23 mouse cellular contexts compared by ENCODE assay signal in the genomic region with DNA sequence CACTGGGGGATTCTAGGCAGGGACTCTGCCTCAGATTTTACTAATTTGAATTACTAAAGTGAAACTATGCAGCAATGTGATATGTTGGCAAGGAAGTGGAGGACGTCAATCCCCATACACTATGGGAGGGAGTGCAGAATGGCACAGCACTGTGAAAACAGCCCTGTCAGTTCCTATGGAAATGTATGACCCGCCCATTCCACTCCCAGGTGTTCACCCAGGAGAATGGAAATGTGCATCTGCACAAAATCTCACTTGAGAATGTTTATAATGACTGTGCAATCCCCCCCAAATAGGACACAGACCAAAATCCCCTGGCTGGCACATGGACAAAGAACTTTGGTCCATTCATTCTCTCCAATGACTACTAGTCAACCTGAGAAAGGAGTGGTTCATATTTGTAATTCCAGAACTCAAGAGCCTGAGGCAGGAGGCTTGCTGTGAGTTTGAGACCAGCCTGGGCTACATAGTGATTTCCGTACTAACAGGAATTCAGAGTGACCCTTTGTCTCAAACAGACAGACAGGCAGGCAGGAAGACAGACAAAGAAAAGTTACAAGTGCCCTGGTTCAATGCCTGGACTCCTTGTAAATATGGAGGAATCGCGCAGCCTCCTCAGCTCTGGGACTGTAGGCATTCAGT. TPM values are rescaled to one million over a fixed set of nuclear protein-coding genes. Genes with fewer than 3 reads are reported as not detected.
DNase-seq lines count a peak whose midpoint lies in the region; ATAC-seq lines count a peak whose summit lies in the region.
"Had no signal": no experiment of that assay in that cellular context is flagged by ENCODE, and none has a peak within 500 bp of the region (broad histone marks: within the 10 kb centered on the region; RNA-seq: fewer than 3 reads in every experiment).

No protein-coding gene starts in this region.

- peak; percentile 29 for DNase-seq in forebrain, embryonic 11.5 days (ENCODE audit: low spot score)
- DNase-seq in liver, embryonic 11.5 days (ENCODE audit: low spot score) = peak; percentile 15
- DNase-seq in liver = no peak
- peak; percentile 29 for DNase-seq in testis, postnatal 10 days (ENCODE audit: low spot score)
- DNase-seq in testis, postnatal 14 days (ENCODE audit: low spot score) = no peak
- DNase-seq in limb, embryonic 10.5 days (ENCODE audit: low spot score) = peak; percentile 12
- no peak for DNase-seq in layer of hippocampus, adult 8-10 months (ENCODE audit: low spot score in 2 of 2)
- DNase-seq: adrenal gland, adult 8-10 months; adrenal gland, postnatal 36 days; B cell, adult 2 months; cerebellum, adult 2 months; cerebellum, postnatal 10 days; forebrain, postnatal 0 days; gastrocnemius, postnatal 25 days had no signal

- ATAC-seq in forebrain, embryonic 11.5 days (replicated peaks; ENCODE audit: low FRiP score) = no peak
- no peak for ATAC-seq in forebrain, embryonic 13.5 days
- no peak for ATAC-seq in liver, embryonic 11.5 days (replicated peaks; ENCODE audit: low FRiP score)
- ATAC-seq: CD4-positive, CD25-positive, alpha-beta regulatory T cell, adult 4 months; forebrain, postnatal 0 days; Patski had no signal

- no peaks in the 10 kb centered on the region for H3K4me1 ChIP-seq in forebrain, embryonic 11.5 days (replicated peaks; ENCODE audit: control insufficient read depth, insufficient read depth, low read length)
- H3K4me1 ChIP-seq in forebrain, embryonic 13.5 days = no peaks in the 10 kb centered on the region
- peaks cover 6% of the 10 kb centered on the region for H3K4me1 ChIP-seq in liver, embryonic 11.5 days (replicated peaks; ENCODE audit: control insufficient read depth, insufficient read depth, low read length)
- no peaks in the 10 kb centered on the region for H3K4me1 ChIP-seq in limb, embryonic 10.5 days
- H3K4me1 ChIP-seq: embryonic facial prominence, embryonic 12.5 days; forebrain, embryonic 12.5 days; hindbrain, embryonic 15.5 days had no signal

- H3K9me3 ChIP-seq in forebrain, embryonic 11.5 days (ENCODE audit: control insufficient read depth, low read length) = no peaks in the 10 kb centered on the region
- no peaks in the 10 kb centered on the region for H3K9me3 ChIP-seq in forebrain, embryonic 13.5 days (replicated peaks)
- H3K9me3 ChIP-seq in liver, embryonic 11.5 days (ENCODE audit: control insufficient read depth, low read length) = no peaks in the 10 kb centered on the region
- H3K9me3 ChIP-seq in limb, embryonic 10.5 days (replicated peaks) = no peaks in the 10 kb centered on the region
- H3K9me3 ChIP-seq: embryonic facial prominence, embryonic 12.5 days; forebrain, embryonic 12.5 days; heart, embryonic 15.5 days; hindbrain, embryonic 10.5 days; hindbrain, embryonic 15.5 days had no signal

- H3K4me2 ChIP-seq in forebrain, embryonic 11.5 days (ENCODE audit: low read depth, low read length, severe bottlenecking) = no peak overlapping the region
- no peak overlapping the region for H3K4me2 ChIP-seq in forebrain, embryonic 13.5 days
- no peak overlapping the region for H3K4me2 ChIP-seq in liver, embryonic 11.5 days
- H3K4me2 ChIP-seq: embryonic facial prominence, embryonic 12.5 days; forebrain, embryonic 12.5 days; heart, embryonic 11.5 days; heart, embryonic 15.5 days; hindbrain, embryonic 15.5 days had no signal

- H3K4me3 ChIP-seq in forebrain, embryonic 11.5 days (ENCODE audit: low read depth, low read length) = no peak overlapping the region
- H3K4me3 ChIP-seq in forebrain, embryonic 13.5 days = no peak overlapping the region
- no peak overlapping the region for H3K4me3 ChIP-seq in liver, embryonic 11.5 days (ENCODE audit: low read depth, low read length)
- no peak overlapping the region for H3K4me3 ChIP-seq in limb, embryonic 10.5 days
- H3K4me3 ChIP-seq: embryonic facial prominence, embryonic 12.5 days; forebrain, embryonic 12.5 days; heart, embryonic 15.5 days; hindbrain, embryonic 10.5 days; hindbrain, embryonic 15.5 days had no signal

- no peaks in the 10 kb centered on the region for H3K27me3 ChIP-seq in forebrain, embryonic 11.5 days (ENCODE audit: control insufficient read depth, insufficient read depth, low read length)
- no peaks in the 10 kb centered on the region for H3K27me3 ChIP-seq in forebrain, embryonic 13.5 days
- no peaks in the 10 kb centered on the region for H3K27me3 ChIP-seq in liver, embryonic 11.5 days (replicated peaks; ENCODE audit: control insufficient read depth, insufficient read depth, low read length)
- H3K27me3 ChIP-seq in limb, embryonic 10.5 days (ENCODE audit: low read depth, poor library complexity, severe bottlenecking) = no peaks in the 10 kb centered on the region
- H3K27me3 ChIP-seq: embryonic facial prominence, embryonic 12.5 days; forebrain, embryonic 12.5 days; heart, embryonic 15.5 days; hindbrain, embryonic 15.5 days; Patski had no signal

- H3K9ac ChIP-seq in forebrain, embryonic 11.5 days (ENCODE audit: low read length) = no peak overlapping the region
- H3K9ac ChIP-seq in forebrain, embryonic 13.5 days = no peak overlapping the region
- no peak overlapping the region for H3K9ac ChIP-seq in liver, embryonic 11.5 days (ENCODE audit: low read depth, low read length)
- H3K9ac ChIP-seq: embryonic facial prominence, embryonic 12.5 days; forebrain, embryonic 12.5 days; forebrain, postnatal 0 days; heart, embryonic 15.5 days; hindbrain, embryonic 15.5 days had no signal

- 86% methylated on average over 5 of the region's 5 CpGs for WGBS in forebrain, embryonic 11.5 days
- 86% methylated on average over 5 of the region's 5 CpGs for WGBS in forebrain, embryonic 13.5 days
- WGBS in liver, embryonic 11.5 days = 90% methylated on average over 5 of the region's 5 CpGs
- 89% methylated on average over 5 of the region's 5 CpGs for WGBS in limb, embryonic 10.5 days

- no peak overlapping the region for H3K27ac ChIP-seq in forebrain, embryonic 11.5 days (ENCODE audit: low read depth, low read length)
- H3K27ac ChIP-seq in forebrain, embryonic 13.5 days = no peak overlapping the region
- H3K27ac ChIP-seq in liver, embryonic 11.5 days (ENCODE audit: low read depth, low read length) = no peak overlapping the region
- no peak overlapping the region for H3K27ac ChIP-seq in limb, embryonic 10.5 days
- H3K27ac ChIP-seq: embryonic facial prominence, embryonic 12.5 days; forebrain, embryonic 12.5 days; heart, embryonic 15.5 days; hindbrain, embryonic 10.5 days; hindbrain, embryonic 15.5 days had no signal

- no peaks in the 10 kb centered on the region for H3K36me3 ChIP-seq in forebrain, embryonic 11.5 days (ENCODE audit: control insufficient read depth, insufficient read depth, low read length)
- peaks cover 29% of the 10 kb centered on the region for H3K36me3 ChIP-seq in forebrain, embryonic 13.5 days (ENCODE audit: poor library complexity, severe bottlenecking)
- peaks cover 54% of the 10 kb centered on the region for H3K36me3 ChIP-seq in liver, embryonic 11.5 days (ENCODE audit: control insufficient read depth, insufficient read depth, low read length)
- peaks cover 37% of the 10 kb centered on the region; the same call in 1 of the 2 replicates for H3K36me3 ChIP-seq in limb, embryonic 10.5 days
- H3K36me3 ChIP-seq: hindbrain, embryonic 15.5 days had no signal

RNA-seq across cellular contexts. Expression of a gene that starts 15.1 kb away (rescaled TPM):
- polyA plus RNA-seq in forebrain, embryonic 11.5 days (2014; fragmentation: Nextera tagmentation; extraction: Ambion mirVana) = 8.6 and 10.4 TPM in 2 replicates
- 4.7 and 5.8 TPM in 2 replicates for polyA plus RNA-seq in forebrain, embryonic 13.5 days (2015; fragmentation: Nextera tagmentation; extraction: Ambion mirVana)
- polyA plus RNA-seq in liver, embryonic 11.5 days (2014; fragmentation: Nextera tagmentation; extraction: Ambion mirVana) = 28.3 and 32.1 TPM in 2 replicates
- 5.9 and 7.4 TPM in 2 replicates for polyA plus RNA-seq in limb, embryonic 10.5 days (2016; fragmentation: Nextera tagmentation; extraction: Ambion mirVana)
- 10 to 100 TPM in 2 of 4 experiments, 1 to 10 TPM in 2; 8.3 to 14.6 (median 11.2) TPM for total RNA-seq in layer of hippocampus, adult 8-10 months (2022)

RNA-seq across cellular contexts. Expression of a gene that starts 19.4 kb away (rescaled TPM):
- polyA plus RNA-seq in forebrain, embryonic 11.5 days (2014; fragmentation: Nextera tagmentation; extraction: Ambion mirVana) = 123 and 132 TPM in 2 replicates
- 103 and 113 TPM in 2 replicates for polyA plus RNA-seq in forebrain, embryonic 13.5 days (2015; fragmentation: Nextera tagmentation; extraction: Ambion mirVana)
- 124 and 128 TPM in 2 replicates for polyA plus RNA-seq in liver, embryonic 11.5 days (2014; fragmentation: Nextera tagmentation; extraction: Ambion mirVana)
- 149 and 158 TPM in 2 replicates for polyA plus RNA-seq in limb, embryonic 10.5 days (2016; fragmentation: Nextera tagmentation; extraction: Ambion mirVana)
- 100 to 1,000 TPM; 147 to 166 (median 151) TPM for total RNA-seq in layer of hippocampus, adult 8-10 months (2022)

RNA-seq across cellular contexts. Expression of a gene that starts 26.7 kb away (rescaled TPM):
- polyA plus RNA-seq in forebrain, embryonic 11.5 days (2014; fragmentation: Nextera tagmentation; extraction: Ambion mirVana) = 0.39 TPM in 1 of 2 replicates, not detected in the other
- polyA plus RNA-seq in forebrain, embryonic 13.5 days (2015; fragmentation: Nextera tagmentation; extraction: Ambion mirVana) = 0.53 and 1.3 TPM in 2 replicates
- 0.12 TPM in 2 replicates for polyA plus RNA-seq in liver, embryonic 11.5 days (2014; fragmentation: Nextera tagmentation; extraction: Ambion mirVana)
- polyA plus RNA-seq in limb, embryonic 10.5 days (2016; fragmentation: Nextera tagmentation; extraction: Ambion mirVana) = 0.05 and 0.06 TPM in 2 replicates
- total RNA-seq in layer of hippocampus, adult 8-10 months (2022) = 1 to 10 TPM; 3.2 to 4.9 (median 3.8) TPM

RNA-seq across cellular contexts. Expression of a gene that starts 54.7 kb away (rescaled TPM):
- 19.0 and 19.5 TPM in 2 replicates for polyA plus RNA-seq in forebrain, embryonic 11.5 days (2014; fragmentation: Nextera tagmentation; extraction: Ambion mirVana)
- 6.0 and 8.6 TPM in 2 replicates for polyA plus RNA-seq in forebrain, embryonic 13.5 days (2015; fragmentation: Nextera tagmentation; extraction: Ambion mirVana)
- polyA plus RNA-seq in liver, embryonic 11.5 days (2014; fragmentation: Nextera tagmentation; extraction: Ambion mirVana) = 13.2 and 13.5 TPM in 2 replicates
- 13.7 and 13.8 TPM in 2 replicates for polyA plus RNA-seq in limb, embryonic 10.5 days (2016; fragmentation: Nextera tagmentation; extraction: Ambion mirVana)
- 1 to 10 TPM; 2.0 to 2.6 (median 2.3) TPM for total RNA-seq in layer of hippocampus, adult 8-10 months (2022)

Comparison
In these comparisons a context has a peak if more than half of its experiments do, and no peak if none do; other contexts are left out.
1. DNase-seq: peak in forebrain, embryonic 11.5 days (single experiment), liver, embryonic 11.5 days (single experiment), testis, postnatal 10 days (single experiment) and limb, embryonic 10.5 days (single experiment); none in liver (single experiment), testis, postnatal 14 days (single experiment) and layer of hippocampus, adult 8-10 months (0 of 2).